Mouse (Mus musculus): ENCODE results near the gene Dnajc19. TPM values are rescaled to one million over a fixed set of nuclear protein-coding genes. Genes with fewer than 3 reads are reported as not detected.

Gene Dnajc19
- polyA plus RNA-seq (2014; fragmentation: Illumina TruSeq; extraction: RNeasy Lipid Tissue Mini Kit (QIAGEN cat#74804); ENCODE audit: low read depth, low replicate concordance): 134 TPM

DNA sequence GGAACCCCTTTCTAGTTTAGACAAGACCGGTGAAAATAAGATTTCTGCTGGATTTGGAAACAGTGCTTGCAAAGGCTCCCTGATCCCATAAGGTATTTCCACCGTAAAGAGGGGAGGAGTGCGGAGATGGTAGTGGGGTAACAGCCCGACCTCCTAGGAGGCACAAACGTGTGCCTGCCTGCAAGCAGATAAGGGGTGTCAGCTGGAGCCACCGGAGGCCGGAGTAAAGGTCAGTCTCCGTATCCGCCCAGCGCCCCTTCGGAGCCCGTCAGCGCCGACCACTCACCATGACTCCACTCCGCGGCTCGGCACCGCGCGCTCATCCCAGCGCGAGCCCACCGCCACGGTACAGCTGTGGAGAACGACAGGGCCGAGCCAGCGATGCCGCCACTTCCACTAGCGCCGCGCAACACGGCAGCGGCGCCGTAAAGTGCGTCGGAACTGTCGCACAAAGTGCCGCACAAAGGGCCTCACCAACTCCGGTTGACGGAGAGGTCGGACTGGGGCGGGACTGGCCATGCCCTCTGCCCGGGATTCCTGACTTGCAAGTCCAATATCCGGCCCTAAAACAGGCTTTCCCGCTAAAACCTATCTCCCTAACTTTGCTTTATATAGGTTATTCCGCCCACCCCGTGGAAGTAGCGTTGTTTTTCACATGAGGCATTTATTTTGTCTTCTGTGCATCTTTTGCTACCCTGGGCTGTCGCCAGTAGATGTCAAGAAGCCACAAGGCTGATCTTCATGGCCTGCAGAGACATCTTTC lies at the start of gene Dnajc19:
Dnajc19 (minus strand) TSS at position 422 of the 763 bp plus-strand sequence.

DNA sequence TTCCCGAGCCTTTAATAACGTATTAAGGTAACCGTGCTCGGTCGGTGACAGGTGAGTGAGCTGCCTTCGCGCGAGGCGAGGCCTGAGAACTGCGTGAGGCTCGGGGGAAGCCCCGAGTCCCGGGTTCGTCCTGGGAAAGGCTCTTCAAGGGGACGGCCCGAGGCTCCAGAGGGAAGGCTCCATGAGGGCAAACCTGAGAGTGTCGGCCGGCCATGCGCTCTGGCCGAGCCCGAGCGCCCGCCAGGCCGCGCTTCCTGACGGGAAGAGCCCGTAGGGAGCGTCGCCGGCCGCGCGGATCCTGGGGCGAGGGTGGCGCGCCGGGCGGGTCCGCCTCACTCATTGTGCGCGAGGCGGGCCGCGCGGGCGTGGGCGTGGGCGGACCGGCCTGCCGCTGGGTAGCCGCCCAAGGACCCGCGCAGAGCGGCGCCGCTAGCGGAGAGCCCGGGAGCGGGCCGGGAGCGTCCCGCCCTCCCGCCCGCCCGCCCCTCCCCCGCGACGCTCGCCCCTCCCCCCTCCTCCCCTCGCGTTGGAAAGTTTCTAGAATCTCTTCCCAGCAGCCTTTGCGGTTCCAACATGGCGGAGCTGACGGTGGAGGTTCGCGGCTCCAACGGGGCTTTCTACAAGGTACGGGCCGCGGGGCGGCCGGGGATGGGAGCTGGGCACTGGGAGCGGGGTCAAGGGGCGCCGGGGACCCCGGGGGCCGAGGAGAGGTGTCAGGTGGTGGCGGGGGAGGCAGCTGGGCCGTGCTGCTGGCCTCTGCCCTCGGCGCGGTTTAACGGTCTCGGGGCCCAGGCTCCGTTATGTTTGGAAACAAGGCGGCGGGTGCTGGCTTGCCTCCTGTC lies 61.4 kb downstream of the Dnajc19 start, which contains the start of gene Fxr1:
Fxr1 (plus strand) TSS at position 404 of the 842 bp plus-strand sequence.

Other genes with a start within 250 kb of the Dnajc19 start
- 1.4 TPM for gene Ccdc39, start 237.0 kb downstream of the Dnajc19 start, polyA plus RNA-seq (2014; fragmentation: Illumina TruSeq; extraction: RNeasy Lipid Tissue Mini Kit (QIAGEN cat#74804); ENCODE audit: low read depth, low replicate concordance)
- gene Fxr1, start 61.4 kb downstream of the Dnajc19 start, polyA plus RNA-seq (2014; fragmentation: Illumina TruSeq; extraction: RNeasy Lipid Tissue Mini Kit (QIAGEN cat#74804); ENCODE audit: low read depth, low replicate concordance): 187 TPM

Measured in heart, adult 10 weeks (tissue).